Mouse (Mus musculus) T-helper 17 cell (primary cell): ENCODE measurements around the gene Rem1.

ENCODE experiments used
- in situ Hi-C, 2 experiments: fragments of 300-600 bp; cut with MboI, MseI; formaldehyde crosslinking; loops; 1 replicate in 1 of 2; 2 replicates in 1 of 2; pipeline ENCODE4 v1.15.1; 2025; ENCODE audit warnings: high pct_unique_total_duplicates in 2 of 2

The Rem1 gene

DNA sequence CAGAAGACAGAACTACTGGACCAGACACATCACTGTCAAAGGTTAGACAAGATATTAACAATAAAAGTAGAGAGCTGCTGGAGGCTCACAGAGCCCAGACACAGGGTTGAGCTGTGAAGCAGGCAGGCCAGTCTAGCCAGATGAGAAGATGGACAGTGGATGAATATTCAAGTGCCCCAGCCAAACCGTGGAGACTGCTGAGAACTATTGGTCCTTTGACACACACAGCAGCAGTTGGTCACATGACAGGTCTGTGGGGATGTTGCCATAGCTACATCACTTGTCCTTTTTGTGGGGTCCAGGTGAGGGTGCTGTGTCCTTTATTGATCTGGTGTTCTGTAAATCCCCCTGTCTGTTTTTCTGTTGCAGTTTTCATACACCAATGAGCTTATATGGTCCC is 1.5 kb upstream of the Rem1 start:
- in situ Hi-C loops = loop anchor here in 1 of 2 experiments (10.0 kb wide), 1 partner anchor 1510 kb away; the partner anchor contains the start of gene Bpifa3

DNA sequence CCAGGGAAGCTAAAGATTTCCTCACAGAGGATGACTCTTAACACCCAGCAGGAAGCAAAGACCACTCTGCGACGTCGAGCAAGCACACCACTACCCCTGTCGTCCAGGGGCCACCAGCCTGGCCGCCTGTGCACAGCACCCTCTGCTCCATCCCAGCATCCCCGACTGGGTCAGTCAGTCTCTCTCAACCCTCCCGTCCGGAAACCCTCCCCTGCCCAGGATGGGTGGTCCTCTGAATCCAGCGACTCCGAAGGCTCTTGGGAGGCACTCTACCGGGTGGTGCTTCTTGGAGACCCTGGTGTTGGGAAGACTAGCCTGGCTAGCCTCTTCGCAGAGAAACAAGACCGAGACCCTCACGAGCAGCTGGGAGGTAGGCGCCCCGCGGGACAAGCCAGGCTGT is 1.3 kb downstream of the Rem1 start:
- in situ Hi-C loops = loop anchor here in 1 of 2 experiments (10.0 kb wide), 1 partner anchor 1507 kb away; the partner anchor contains the start of gene Bpifa3

DNA sequence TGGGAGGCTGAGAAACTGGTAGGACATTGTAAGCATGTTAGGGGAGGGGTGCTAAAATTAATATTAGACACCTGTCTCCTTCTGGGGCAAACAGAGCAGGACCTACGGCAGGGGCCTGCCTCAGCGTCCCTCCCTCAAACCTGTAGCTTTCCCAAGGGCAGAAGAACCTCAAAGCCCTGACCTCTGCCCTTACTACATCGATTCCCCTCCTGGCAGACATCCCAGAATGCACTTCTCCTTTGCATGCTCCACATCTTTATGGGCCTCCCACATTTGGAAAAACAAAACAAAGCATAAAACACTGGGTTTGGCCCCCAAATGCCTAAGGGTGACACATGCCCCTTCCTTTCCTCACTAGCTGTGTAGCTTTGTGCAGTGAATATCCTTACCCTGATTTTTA is 2.5 kb downstream of the Rem1 start:
- in situ Hi-C loops = loop anchor here in 1 of 2 experiments (10.0 kb wide), 1 partner anchor 1506 kb away; the partner anchor contains the start of gene Bpifa3

DNA sequence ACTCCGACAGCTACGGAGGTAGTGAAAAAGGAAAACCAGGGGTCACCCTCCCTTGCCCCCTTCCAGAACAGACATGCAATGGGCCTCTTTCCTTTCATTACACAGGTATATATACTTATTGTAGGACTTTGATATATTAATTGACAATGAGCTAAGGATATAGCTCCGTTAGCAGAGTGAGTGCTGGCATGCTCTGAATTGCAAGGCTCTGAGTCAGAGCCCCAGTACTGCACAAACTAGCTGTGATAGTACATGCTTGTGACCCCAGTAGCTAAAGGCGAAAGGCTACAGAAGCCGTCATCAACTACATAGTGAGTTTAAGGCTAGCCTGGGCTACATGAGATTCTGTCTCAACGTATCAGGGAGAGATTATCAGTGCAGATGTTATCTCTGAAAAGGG is 3.2 kb downstream of the Rem1 start:
- in situ Hi-C loops = loop anchor here in 1 of 2 experiments (10.0 kb wide), 1 partner anchor 1505 kb away; the partner anchor contains the start of gene Bpifa3

DNA sequence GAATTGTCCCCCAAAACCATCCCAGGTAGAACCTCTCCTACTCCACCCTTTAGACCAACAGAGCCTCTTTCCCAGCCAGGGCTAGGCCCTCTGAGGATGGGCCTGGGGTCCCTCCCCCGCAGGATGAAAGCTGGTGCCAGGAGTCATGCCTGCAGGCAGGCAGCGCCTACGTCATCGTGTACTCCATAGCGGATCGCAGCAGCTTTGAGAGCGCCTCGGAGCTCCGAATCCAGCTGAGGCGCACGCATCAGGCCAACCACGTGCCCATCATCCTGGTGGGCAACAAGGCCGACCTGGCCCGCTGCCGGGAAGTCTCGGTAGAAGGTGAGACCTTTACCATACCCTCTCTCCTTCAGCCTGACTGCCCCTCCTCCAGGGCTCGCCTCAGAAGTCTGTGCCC is 6.6 kb downstream of the Rem1 start:
- in situ Hi-C loops = no loop called here

DNA sequence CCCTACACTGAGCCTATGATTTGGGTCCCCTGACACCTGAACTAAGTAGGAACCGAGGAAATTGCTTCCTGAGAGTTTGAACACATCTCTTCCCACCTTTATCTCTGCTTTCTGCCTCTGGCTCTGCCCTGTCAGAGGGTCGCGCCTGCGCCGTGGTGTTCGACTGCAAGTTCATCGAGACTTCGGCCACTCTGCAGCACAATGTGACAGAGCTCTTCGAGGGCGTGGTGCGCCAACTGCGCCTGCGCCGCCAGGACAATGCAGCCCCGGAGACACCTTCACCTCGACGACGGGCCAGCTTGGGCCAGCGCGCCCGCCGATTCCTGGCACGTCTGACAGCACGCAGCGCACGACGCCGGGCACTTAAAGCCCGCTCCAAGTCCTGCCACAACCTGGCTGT is 7.6 kb downstream of the Rem1 start:
- in situ Hi-C loops = no loop called here

DNA sequence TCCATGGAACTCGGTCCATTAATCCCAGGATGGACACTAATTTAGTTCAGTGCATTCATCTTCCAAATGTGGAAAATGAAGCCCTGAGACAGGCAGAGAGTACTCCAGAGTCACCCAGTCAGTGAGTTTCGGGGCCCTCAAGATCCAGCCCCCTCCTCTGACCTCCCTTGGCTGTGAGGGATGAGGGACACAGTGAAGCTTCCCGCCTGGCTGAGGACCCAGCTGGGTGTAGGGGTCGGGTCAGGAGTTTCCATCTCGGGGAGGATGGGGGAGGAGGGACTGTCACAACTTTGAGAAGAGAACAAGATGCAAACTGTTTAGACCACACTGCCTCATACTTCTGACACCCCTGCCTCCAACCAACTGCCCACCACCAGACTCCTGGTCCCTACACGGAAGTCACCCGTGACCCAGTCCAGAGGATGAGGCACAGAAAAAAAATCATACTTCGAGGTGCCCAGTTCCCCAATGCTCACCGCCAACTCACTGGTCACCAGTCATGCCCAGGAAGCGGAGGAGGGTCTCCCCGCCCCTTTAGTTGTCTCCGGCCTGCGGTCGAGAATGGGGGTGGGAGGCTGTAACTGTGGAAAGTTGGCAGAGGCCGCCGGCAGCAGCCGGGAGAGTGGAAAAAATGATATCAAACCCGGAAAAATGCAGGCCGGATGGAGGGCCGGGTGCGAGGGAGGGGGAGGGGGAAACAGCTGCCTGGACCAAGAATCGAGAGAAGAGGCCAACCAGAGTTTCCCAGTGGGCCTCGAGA is 9.7 kb downstream of the Rem1 start:
- in situ Hi-C loops = no loop called here

DNA sequence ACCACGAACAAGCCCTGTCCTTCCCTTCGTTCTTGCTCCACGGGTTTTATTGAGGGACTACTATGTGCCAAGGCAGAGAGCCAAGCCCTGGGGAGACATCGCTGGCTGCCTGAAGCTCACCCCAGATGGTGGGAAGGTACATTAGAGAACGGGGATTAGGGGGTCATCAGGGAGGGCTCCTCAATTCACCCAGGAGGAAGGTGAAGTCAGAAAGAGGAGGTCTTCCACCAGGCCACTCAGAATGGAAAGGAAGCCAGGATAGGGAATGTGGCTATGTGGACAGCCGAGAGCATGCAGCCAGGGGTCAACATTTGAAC is 10.2 kb downstream of the Rem1 start:
- in situ Hi-C loops = no loop called here

DNA sequence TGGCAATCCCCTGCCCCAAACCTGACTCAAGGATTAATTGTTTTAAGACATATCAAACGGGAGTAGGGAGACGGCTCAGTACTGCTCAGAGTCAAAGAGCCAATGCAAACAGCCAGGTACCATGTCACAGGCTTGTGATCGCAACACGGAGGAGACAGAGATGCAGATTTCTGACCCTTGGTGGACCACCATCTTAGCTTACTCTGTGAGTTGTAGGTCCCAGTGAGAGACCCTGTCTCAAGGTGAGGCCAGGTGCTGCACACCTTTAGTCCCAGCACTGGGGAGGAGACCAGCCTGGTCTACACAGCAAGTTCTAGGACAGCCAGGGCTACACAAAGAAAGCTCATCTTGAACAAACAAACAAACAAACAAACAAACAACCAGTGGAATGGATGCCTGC is 10.6 kb downstream of the Rem1 start:
- in situ Hi-C loops = no loop called here

DNA sequence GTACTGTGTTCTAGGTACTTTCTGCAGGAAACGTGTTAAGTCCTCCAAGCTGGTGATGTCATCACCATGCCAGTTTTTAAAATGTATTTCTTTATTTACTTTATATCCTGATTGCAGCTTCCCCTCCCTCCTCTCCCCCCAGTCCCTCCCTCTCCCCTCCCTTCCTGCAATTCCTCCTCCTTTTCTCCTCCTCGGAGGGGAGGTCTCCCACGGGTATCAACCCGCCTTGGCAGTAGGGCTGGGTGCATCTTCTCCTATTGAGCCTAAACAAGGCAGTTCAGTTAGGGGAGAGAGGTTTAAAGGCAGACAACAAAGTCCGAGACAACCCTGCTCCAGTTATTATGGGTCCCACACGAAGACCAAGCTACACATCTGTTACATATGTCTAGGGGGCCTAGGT is 12.1 kb downstream of the Rem1 start:
- in situ Hi-C loops = no loop called here

DNA sequence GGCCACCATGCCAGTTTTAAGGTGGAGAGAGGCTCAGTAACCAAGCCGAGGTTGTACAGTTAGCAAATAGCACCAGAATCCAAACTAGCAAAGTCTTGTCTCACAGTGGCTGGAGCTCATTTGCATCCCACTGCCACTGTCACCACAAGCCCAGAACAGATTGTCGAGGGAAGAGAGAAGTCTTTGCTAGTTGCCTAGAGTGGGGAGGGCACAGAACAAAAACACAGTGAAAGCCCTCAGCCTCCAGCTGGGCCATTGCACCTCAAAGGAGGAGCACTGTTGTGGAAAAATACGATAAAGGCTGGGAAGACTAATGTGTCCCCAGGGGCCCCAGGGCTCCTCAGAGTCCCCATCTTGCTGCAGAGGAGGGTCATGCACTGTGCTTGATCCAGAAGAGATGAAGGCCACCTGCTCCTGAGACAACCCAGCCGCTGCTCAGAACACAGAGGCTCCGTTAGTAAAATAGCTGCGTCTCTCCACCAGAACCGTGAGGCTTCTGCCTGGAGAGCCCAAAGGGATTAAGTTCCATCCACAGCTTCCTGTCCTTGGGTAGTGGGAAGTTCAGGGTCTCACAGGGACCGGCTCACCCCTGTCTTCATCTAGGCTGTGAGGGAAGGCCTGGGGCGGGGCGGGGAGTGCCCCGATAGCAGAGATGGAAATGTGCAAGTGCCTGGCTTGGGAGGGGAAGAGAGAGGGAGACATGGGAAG is 12.8 kb downstream of the Rem1 start:
- in situ Hi-C loops = no loop called here

DNA sequence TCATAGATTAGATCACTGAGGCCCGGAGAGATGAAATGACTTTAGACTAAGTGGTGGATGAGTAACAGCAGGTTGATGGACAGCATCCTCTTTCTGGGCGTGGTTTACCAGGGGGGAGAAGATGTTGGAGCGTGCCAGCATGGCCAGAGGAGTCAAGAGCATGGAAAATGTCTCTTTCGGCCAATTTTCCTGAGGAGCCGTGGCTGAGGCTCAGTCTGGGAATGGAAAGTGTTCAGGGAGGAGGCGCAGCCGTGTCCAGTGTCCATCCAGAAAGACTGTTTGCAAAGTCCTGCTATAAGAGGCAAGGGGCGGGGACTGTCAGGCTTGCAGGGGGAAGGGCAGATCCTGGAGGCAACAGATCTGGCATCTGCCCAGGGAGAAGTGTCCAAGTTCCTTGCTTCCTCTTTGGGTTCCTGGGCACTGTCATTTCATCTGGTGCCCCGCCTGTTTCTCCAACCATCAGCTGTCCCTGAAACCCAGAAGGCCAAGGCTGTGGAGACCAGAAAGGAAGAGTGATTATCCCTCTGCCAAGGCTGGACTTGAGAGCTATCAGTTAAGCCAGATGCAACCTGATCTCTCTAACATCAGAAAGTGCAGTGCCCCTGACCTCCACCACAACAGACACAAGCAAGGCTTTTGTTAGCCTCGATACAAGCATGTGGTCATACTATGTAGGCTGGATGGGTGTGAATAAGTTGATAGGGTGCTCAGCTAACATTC is 26.3 kb downstream of the Rem1 start:
- in situ Hi-C loops = no loop called here

DNA sequence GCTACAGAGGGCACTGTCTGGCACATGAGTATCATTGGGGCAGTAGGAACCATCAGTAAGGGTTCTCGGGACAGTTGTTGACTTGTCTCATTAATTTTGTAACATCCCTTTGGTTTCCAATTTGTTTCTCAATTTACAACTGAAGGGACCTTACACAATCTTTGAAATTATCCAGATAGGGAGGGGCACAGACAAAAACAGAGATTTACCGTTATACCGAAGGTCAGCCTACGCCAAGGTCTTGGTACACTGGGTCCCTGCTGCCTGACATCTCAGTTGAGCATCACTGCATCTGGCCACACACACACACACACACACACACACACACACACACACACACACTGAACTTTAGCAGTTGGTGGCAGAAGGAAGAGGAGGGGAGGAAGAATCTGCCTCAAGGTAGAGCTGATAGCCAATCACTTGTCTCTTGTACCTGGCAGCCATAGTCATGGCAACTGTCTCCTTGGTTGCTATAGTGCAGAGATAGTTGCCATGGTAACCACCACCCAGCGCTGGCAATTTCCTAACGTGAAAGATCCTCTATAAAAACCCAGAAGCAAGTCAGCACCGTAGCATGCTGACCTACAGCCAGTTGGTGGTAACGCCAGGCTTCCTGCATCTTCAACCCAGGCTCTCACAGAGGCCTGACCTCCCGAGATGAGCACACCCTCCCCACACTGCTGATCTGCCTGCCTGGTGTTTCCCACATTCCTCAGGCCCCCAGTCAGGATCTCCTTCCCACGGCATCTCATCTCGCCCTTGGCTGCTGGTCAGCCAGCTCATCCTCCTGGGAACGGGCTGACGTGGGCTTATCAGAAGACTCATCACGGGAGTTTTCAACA is 27.3 kb downstream of the Rem1 start:
- in situ Hi-C loops = no loop called here

DNA sequence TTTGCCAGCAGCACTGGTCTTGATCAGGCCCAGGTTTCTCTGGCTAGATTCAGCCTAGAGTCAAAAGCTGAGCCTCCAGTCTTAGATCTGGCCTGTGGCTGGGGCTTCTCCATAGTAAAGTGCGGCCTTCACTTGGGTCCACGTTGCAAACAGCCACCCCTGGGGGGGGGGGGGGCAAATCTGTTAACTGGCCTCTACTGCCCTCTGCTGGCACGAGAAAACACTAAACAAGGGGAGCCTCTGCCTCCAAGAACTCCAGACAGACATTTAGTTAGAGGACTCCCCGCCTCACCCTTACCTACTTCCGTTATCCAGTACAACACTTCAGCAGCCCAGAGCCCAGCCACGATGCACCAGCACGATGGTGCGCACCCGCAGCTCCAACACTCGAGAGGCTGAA is 30.6 kb downstream of the Rem1 start:
- in situ Hi-C loops = loop anchor here in 1 of 2 experiments (5.0 kb wide), 1 partner anchor 40 kb away; no protein-coding TSS in a partner anchor

DNA sequence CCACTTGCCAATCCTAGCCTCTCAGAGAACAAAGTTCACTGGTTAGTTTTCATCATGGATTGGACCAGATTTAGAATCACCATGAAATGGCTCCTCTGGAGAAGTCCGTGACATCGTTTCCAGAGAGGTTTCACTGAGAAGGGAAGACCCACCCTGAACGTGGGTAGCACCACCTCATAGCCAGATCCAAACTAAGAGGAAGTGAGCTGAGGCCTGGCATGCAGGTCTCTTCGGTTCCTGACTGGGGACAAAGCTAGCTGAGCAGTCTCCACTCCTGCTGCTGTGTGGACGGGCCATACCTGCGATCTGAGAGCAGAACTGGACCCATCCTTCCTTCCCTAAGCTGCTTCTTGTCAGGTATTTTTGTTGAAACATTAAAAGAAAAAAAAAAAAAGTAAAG is 34.4 kb downstream of the Rem1 start:
- in situ Hi-C loops = no loop called here

DNA sequence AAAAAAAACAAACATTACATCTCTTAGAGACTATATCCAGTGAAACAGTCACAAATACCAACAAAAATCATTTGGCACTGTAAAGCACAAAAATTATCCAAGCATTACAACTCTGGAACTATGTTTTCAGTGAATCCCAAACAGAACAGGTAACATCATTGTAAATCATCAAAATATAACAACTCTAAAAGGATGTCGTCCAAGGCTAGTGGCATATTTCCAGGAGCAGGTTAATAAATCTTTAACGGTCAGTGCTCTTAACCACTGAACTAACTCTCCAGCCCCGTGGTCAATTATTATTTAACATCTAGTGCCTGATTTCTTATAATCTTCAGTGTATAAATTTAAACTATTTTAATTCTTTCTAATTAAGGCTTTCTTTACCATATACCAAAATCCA is 39.4 kb downstream of the Rem1 start:
- in situ Hi-C loops = loop anchor here in 1 of 2 experiments (5.0 kb wide), 1 partner anchor 59 kb away; no protein-coding TSS in a partner anchor

DNA sequence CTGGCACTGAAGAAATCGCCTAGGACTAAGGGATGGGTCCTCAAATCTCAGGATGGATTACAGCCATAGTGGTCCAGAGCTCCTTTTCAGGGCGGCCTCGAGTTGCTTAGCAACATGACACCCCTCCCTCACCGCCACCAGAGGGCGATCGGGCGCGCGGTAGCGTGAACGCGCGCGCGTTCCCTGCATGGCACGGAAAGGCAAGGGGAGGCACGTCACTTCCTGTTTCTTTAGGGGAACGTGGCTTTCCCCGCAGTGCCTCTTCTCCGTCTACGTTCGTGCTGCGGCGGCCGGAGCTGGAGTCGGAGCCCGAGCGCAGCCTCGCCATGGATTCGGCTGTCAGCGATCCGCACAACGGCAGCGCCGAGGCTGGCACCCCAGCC is 42.5 kb downstream of the Rem1 start, which contains the start of gene H13:
H13 (plus strand) TSS at position 206 of the 383 bp plus-strand sequence.
- in situ Hi-C loops = loop anchor here in 1 of 2 experiments (5.0 kb wide), 1 partner anchor 62 kb away; no protein-coding TSS in a partner anchor

DNA sequence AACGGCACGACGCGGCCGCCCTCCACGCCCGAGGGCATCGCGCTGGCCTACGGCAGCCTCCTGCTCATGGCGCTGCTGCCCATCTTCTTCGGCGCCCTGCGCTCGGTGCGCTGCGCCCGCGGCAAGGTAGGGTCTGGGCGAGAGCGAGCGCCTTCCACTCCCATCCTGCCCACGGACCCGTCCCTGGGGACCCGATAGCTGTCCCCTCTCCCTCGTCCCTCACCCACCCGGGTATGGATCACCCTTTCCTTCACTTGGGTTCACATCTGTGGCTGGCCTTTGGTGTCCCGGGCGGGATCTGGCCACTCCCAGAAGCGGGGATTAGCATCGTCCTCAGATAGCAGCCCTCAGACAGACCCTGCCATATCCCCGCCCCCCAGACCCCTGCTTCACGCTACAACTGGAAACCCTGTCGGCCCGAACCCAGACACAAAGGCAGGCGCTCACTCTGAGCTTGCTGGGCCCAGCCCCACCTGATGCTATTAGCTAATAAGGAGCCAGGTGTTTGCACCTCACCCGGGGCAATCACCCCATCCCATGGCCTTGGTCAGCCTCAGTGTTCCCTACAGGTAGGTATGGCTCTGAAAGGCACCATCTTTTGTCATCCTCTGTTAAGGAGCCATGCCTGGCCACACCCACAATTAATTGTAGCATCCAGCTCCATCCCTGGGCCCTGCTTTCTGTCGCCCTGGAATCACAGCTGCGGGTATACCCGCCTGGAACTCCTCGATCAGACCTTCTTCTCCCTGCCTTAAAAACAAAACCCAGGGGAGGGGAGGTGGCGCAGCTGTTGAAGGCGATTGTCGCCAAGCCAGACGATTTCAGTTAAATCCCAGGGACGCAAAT is 43.1 kb downstream of the Rem1 start:
- in situ Hi-C loops = loop anchor here in 1 of 2 experiments (5.0 kb wide), 1 partner anchor 63 kb away; no protein-coding TSS in a partner anchor

DNA sequence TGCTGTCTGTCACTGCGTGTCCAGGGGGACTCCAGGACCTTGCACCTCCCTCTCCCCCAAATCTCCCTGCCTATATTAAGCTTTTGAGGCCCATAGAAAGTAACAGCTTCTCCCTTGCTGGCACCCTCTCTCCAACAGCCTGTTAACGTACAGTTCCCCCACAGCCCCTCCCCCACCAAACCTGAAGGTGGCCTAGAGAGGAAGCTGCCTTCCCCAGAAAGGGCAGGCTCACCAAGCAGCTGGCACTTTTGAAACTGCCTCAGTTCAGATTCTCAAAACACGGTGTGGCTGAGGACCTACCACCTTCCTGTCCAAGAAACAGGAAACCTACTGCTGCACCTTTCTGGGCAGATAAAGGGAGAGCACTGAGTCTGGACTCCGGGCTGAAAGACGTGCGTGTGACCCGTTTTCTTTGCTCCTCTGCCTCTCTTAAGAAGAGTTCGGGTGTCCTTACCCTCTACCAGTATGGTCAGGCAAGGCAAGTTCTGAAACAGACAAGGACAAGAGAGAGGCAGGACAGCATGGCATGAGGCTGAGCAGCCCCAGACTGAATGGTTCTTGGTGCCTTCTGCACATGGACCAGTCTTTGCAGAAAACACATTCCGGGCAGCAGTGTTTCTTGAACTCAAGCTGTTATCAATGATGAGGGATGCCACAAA is 44.4 kb downstream of the Rem1 start:
- in situ Hi-C loops = no loop called here

DNA sequence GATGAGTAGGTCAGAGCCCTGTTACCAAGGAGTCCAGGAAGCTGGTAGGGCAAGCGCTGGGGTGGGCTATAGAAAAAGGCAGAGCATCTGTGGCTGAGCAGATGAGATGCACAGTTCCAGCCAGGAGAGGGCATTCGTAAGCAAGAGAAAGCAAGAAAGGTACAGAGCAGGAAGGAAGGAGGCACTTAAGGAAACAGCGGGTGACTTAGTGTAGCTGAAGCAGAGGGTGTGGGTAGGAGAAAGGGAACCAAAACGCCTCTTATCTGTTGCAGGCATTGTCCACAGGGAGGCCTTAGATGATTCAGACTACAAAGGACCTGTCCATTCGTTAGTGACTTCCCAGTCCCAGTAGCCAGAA is 44.9 kb downstream of the Rem1 start:
- in situ Hi-C loops = no loop called here
